21 mouse cellular contexts compared by ENCODE assay signal in the genomic region with DNA sequence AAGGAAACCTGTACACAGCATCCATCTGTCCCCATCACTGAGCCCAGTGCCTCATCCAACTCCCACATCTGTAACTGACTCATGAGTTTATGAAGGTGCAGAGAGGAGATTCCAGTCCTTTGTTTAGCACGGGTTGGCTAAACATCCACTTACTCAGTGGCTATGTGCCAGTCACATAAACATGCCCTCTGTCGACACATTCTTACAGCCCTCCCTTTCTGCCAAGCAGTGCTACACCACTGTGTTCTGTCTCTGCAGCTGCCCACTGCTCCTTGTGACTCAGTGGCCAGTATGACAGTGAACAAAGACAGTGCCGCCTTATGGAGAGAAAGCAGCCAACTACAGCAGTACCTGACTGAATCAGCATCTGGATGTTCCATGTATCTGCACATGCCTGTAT. TPM values are rescaled to one million over a fixed set of nuclear protein-coding genes. Genes with fewer than 3 reads are reported as not detected.
A peak's percentile ranks its signal among the peaks of the same experiment; 100 is the strongest.
DNase-seq lines count a peak whose midpoint lies in the region; ATAC-seq lines count a peak whose summit lies in the region.
"Had no signal": no experiment of that assay in that cellular context is flagged by ENCODE, and none has a peak within 500 bp of the region (broad histone marks: within the 10 kb centered on the region; RNA-seq: fewer than 3 reads in every experiment).

No protein-coding gene starts in this region.

- ATAC-seq in frontal cortex, adult (ENCODE audit: low TSS enrichment): peak; percentile 31; the same call in 1 of the 2 replicates
- ATAC-seq in stomach, embryonic 14.5 days (ENCODE audit: insufficient number of reproducible peaks, insufficient read depth, low FRiP score, low read depth): 0 out of 2 replicates have a peak, but pooled peaks have one; percentile 24
- ATAC-seq: forebrain, embryonic 16.5 days; midbrain, embryonic 15.5 days had no signal

- DNase-seq in frontal cortex, postnatal 10 days (ENCODE audit: low spot score in 2 of 2): no peak
- DNase-seq in lung, postnatal 10 days: peak; percentile 21
- DNase-seq in lung, postnatal 14 days: no peak
- peak; percentile 60 for DNase-seq in adipocyte (ENCODE audit: low spot score)
- DNase-seq in retina, postnatal 1 day: no peak
- DNase-seq in layer of hippocampus, adult 11-12 months (ENCODE audit: low spot score): no peak
- DNase-seq: adrenal gland, adult 8-10 months; cerebellum, adult 9-10 months; gastrocnemius, postnatal 14 days; kidney, postnatal 36 days; lung, adult 18-20 months; thymus, adult 2 months had no signal

- no peaks in the 10 kb centered on the region for H3K36me3 ChIP-seq in stomach, embryonic 14.5 days (ENCODE audit: control insufficient read depth, insufficient read depth, low read length)

- H3K9me3 ChIP-seq in stomach, embryonic 14.5 days (ENCODE audit: control insufficient read depth, low read depth, low read length): 0 out of 2 replicates have a peak, but pooled peaks cover 4% of the 10 kb centered on the region
- H3K9me3 ChIP-seq: embryonic facial prominence, embryonic 12.5 days; midbrain, embryonic 15.5 days had no signal

- no peaks in the 10 kb centered on the region for H3K27me3 ChIP-seq in stomach, embryonic 14.5 days (ENCODE audit: control insufficient read depth, insufficient read depth, low read length)
- H3K27me3 ChIP-seq: CH12.LX; embryonic facial prominence, embryonic 12.5 days; midbrain, embryonic 15.5 days had no signal

- 62% methylated on average over 3 of the region's 3 CpGs for WGBS in stomach, embryonic 14.5 days

- peak overlapping the region; percentile 69 for H3K27ac ChIP-seq in stomach, embryonic 14.5 days (ENCODE audit: low read length)
- H3K27ac ChIP-seq: embryonic facial prominence, embryonic 12.5 days; midbrain, embryonic 15.5 days had no signal

- no peak overlapping the region for H3K4me3 ChIP-seq in stomach, embryonic 14.5 days (ENCODE audit: low read depth, low read length)
- H3K4me3 ChIP-seq: embryonic facial prominence, embryonic 12.5 days; erythroblast, embryonic 14.5 days; megakaryocyte, embryonic 14.5 days; midbrain, embryonic 15.5 days had no signal

- H3K4me2 ChIP-seq in stomach, embryonic 14.5 days (replicated peaks; ENCODE audit: low read depth, low read length): no peak overlapping the region
- H3K4me2 ChIP-seq: embryonic facial prominence, embryonic 12.5 days; liver, embryonic 11.5 days; midbrain, embryonic 15.5 days had no signal

- no peak overlapping the region for H3K9ac ChIP-seq in stomach, embryonic 14.5 days (replicated peaks; ENCODE audit: low read depth, low read length)
- H3K9ac ChIP-seq: embryonic facial prominence, embryonic 12.5 days; midbrain, embryonic 15.5 days had no signal

- no peaks in the 10 kb centered on the region for H3K4me1 ChIP-seq in stomach, embryonic 14.5 days (ENCODE audit: control insufficient read depth, insufficient read depth, low read length)
- H3K4me1 ChIP-seq: embryonic facial prominence, embryonic 12.5 days; midbrain, embryonic 15.5 days had no signal

RNA-seq across cellular contexts. Expression of a gene that starts 57.1 kb away (rescaled TPM):
- 21.7 and 23.9 TPM in 2 replicates for polyA plus RNA-seq in stomach, embryonic 14.5 days (2014; fragmentation: Nextera tagmentation; extraction: Ambion mirVana)

Comparison
In these comparisons a context has a peak if more than half of its experiments do, and no peak if none do; other contexts are left out.
1. DNase-seq: peak in lung, postnatal 10 days (single experiment) and adipocyte (single experiment); none in frontal cortex, postnatal 10 days (0 of 2), lung, postnatal 14 days (single experiment), retina, postnatal 1 day (single experiment) and layer of hippocampus, adult 11-12 months (single experiment).